Mouse (Mus musculus) mesoderm, embryonic 11.5 days (tissue): ENCODE results near the gene Sympk.
A peak's percentile ranks its signal among the peaks of the same experiment; 100 is the strongest.

ENCODE experiments used
- DNase-seq: peaks from one replicate; pipeline ENCODE4 v3.0.0-alpha.2; 2012; ENCODE audit warnings: low read depth, low spot score

Sympk gene

GRCm38 (mm10) chr7:19083701-19084100, 59.5 kb downstream of the Sympk start, which contains the start of gene Dmpk:
Gene Dmpk, plus strand, starts transcription at chr7:19083849.
- DNase-seq, result no peak

GRCm38 (mm10) chr7:19084277-19084771, 60.1 kb downstream of the Sympk start:
- DNase-seq, result no peak

- no peak for DNase-seq
These were observed 60.8 kb downstream of the Sympk start for GRCm38 (mm10) chr7:19084921-19085473.

- no peak for DNase-seq
These were observed 61.3 kb downstream of the Sympk start for GRCm38 (mm10) chr7:19085495-19085894.

GRCm38 (mm10) chr7:19086042-19086441, 61.9 kb downstream of the Sympk start:
- peak; percentile 57 for DNase-seq

GRCm38 (mm10) chr7:19086760-19087159, 62.6 kb downstream of the Sympk start:
- no peak for DNase-seq

GRCm38 (mm10) chr7:19088813-19089212, 64.6 kb downstream of the Sympk start:
- DNase-seq, result peak; percentile 79

- no peak for DNase-seq
These were observed 67.7 kb downstream of the Sympk start for GRCm38 (mm10) chr7:19091913-19092312.

GRCm38 (mm10) chr7:19092381-19093173, 68.4 kb downstream of the Sympk start:
- DNase-seq, result peak; percentile 76

- peak; percentile 88 for DNase-seq
These were observed 69.0 kb downstream of the Sympk start for GRCm38 (mm10) chr7:19093174-19093521.

- DNase-seq, result peak; percentile 99
These were observed 69.6 kb downstream of the Sympk start for GRCm38 (mm10) chr7:19093537-19094385.

- no peak for DNase-seq
These were observed 70.3 kb downstream of the Sympk start, which contains the start of gene Six5 for GRCm38 (mm10) chr7:19094471-19094825. Gene Six5, plus strand, starts transcription at chr7:19094594.

- peak; percentile 60 for DNase-seq
These were observed 70.9 kb downstream of the Sympk start for GRCm38 (mm10) chr7:19094826-19095750.

GRCm38 (mm10) chr7:19095751-19096110, 71.6 kb downstream of the Sympk start:
- DNase-seq, result peak; percentile 89

- no peak for DNase-seq
These were observed 72.3 kb downstream of the Sympk start for GRCm38 (mm10) chr7:19096421-19096976.

- no peak for DNase-seq
These were observed 73.0 kb downstream of the Sympk start for GRCm38 (mm10) chr7:19097217-19097616.

- no peak for DNase-seq
These were observed 73.7 kb downstream of the Sympk start for GRCm38 (mm10) chr7:19097863-19098262.

GRCm38 (mm10) chr7:19098811-19099210, 74.6 kb downstream of the Sympk start:
- no peak for DNase-seq

- no peak for DNase-seq
These were observed 76.1 kb downstream of the Sympk start for GRCm38 (mm10) chr7:19100290-19100689.

GRCm38 (mm10) chr7:19103741-19104140, 79.6 kb downstream of the Sympk start:
- DNase-seq, result no peak
